Mouse (Mus musculus): ENCODE data around the gene Gas7.

- TF ChIP-seq POLR2A (IDR thresholded peaks at IDR 0.05; ENCODE audit: extremely low read depth, insufficient read depth, low read length) (no peak), CTCF (IDR thresholded peaks at IDR 0.05; ENCODE audit: low read depth, low read length) (no peak)
Measured at GRCm38 (mm10) chr11:67525841-67526240, 70.6 kb downstream of the Gas7 start.

Measured in liver, adult 2 months (tissue).